Mouse (Mus musculus) MEL (cell line): ENCODE measurements around the gene Rnf145.

Experiments used
- CHD1 ChIP-seq: IDR thresholded peaks from 2 replicates; pipeline ENCODE4 v1.6.1; 2012; ENCODE audit warnings: low read depth, mild to moderate bottlenecking, inconsistent platforms, low read length, improper control_type of control experiment
- CTCF ChIP-seq, 3 experiments: IDR thresholded peaks in 2 of 3; conservative IDR thresholded peaks in 1 of 3; 2 replicates each; pipeline ENCODE4 v1.5.1; 2011 to 2012; ENCODE audit warnings: low read length in 3 of 3, low read depth in 2 of 3, mild to moderate bottlenecking in 2 of 3, improper control_type of control experiment in 1 of 3, inconsistent platforms in 1 of 3, mixed read lengths in 1 of 3, moderate library complexity in 1 of 3; ENCODE audit not compliant: control insufficient read depth in 1 of 3, insufficient read depth in 1 of 3, poor library complexity in 1 of 3, severe bottlenecking in 1 of 3
- KAT2A ChIP-seq: conservative IDR thresholded peaks from 2 replicates; pipeline ENCODE4 v1.6.1; 2012; ENCODE audit warnings: low read depth, low read length, improper control_type of control experiment, inconsistent platforms
- MAFK ChIP-seq: IDR thresholded peaks from 2 replicates; pipeline ENCODE4 v1.6.1; 2011; ENCODE audit warnings: low read depth, mild to moderate bottlenecking, low read length, improper control_type of control experiment, borderline replicate concordance
- MEF2A ChIP-seq: IDR thresholded peaks from 2 replicates; pipeline ENCODE4 v1.6.1; 2014; ENCODE audit warnings: low read depth, mild to moderate bottlenecking, inconsistent platforms, low read length, improper control_type of control experiment; ENCODE audit not compliant: poor library complexity, insufficient replicate concordance, severe bottlenecking; ENCODE audit errors: extremely low read depth
- POLR2A ChIP-seq, 2 experiments: IDR thresholded peaks; 2 replicates each; pipeline ENCODE4 v1.6.1; 2011 to 2012; ENCODE audit warnings: low read length in 2 of 2, mild to moderate bottlenecking in 2 of 2, control low read depth in 1 of 2, improper control_type of control experiment in 1 of 2, low read depth in 1 of 2, moderate library complexity in 1 of 2; ENCODE audit not compliant: control insufficient read depth in 1 of 2, insufficient read depth in 1 of 2, poor library complexity in 1 of 2
- USF1 ChIP-seq: IDR thresholded peaks from 2 replicates; pipeline ENCODE4 v1.6.1; 2014; ENCODE audit warnings: low read depth, mild to moderate bottlenecking, inconsistent platforms, low read length, improper control_type of control experiment, moderate library complexity
- ZC3H11A ChIP-seq: IDR thresholded peaks from 2 replicates; pipeline ENCODE4 v1.6.1; 2012; ENCODE audit warnings: low read depth, mild to moderate bottlenecking, inconsistent platforms, low read length, improper control_type of control experiment
- ZKSCAN1 ChIP-seq: IDR thresholded peaks from 2 replicates; pipeline ENCODE4 v1.6.1; 2012; ENCODE audit warnings: low read depth, mild to moderate bottlenecking, inconsistent platforms, low read length, improper control_type of control experiment, moderate library complexity

GRCm38 (mm10) chr11:44485089-44485736 lies 33.6 kb upstream of the Rnf145 start:
- TF ChIP-seq USF1 (no peak), CTCF (IDR thresholded peaks at IDR 0.05 in 2 of 3, conservative IDR thresholded peaks at IDR 0.05 in 1 of 3; ENCODE audit: control insufficient read depth in 1 of 3, insufficient read depth in 1 of 3, low read depth in 2 of 3, low read length in 3 of 3, poor library complexity in 1 of 3, severe bottlenecking in 1 of 3) (no peak), ZC3H11A (no peak), POLR2A (IDR thresholded peaks at IDR 0.05; ENCODE audit: control insufficient read depth in 1 of 2, insufficient read depth in 1 of 2, low read depth in 1 of 2, low read length in 2 of 2, poor library complexity in 1 of 2) (no peak), ZKSCAN1 (no peak), MAFK (no peak), CHD1 (no peak), KAT2A (no peak), MEF2A (no peak)
